Mouse (Mus musculus) forebrain, embryonic 12.5 days (tissue): ENCODE results near the gene Gpr179. TPM values are rescaled to one million over a fixed set of nuclear protein-coding genes. Genes with fewer than 3 reads are reported as not detected.
"Not testable (repeated sequence)": the region's sequence is repeated elsewhere in the genome, so short reads cannot be mapped to it uniquely, and the experiment has no call there.

Experiments used
- ATAC-seq: fragments of 200-750 bp; cut with Nextera tagmentation; 2 replicates; pipeline ENCODE4 v1.8.0; 2017; ENCODE audit warnings: moderate TSS enrichment; ENCODE audit not compliant: low FRiP score
- H3K27ac ChIP-seq: fragments of 300-500 bp; sonication (generic); 2 replicates; pipeline ENCODE4 v1.5.1; 2016; ENCODE audit warnings: mild to moderate bottlenecking
- H3K27me3 ChIP-seq: fragments of 300-500 bp; sonication (generic); 2 replicates; pipeline ENCODE4 v1.6.1; 2016; ENCODE audit warnings: mild to moderate bottlenecking
- H3K36me3 ChIP-seq: fragments of 300-500 bp; sonication (generic); replicated peaks from 2 replicates; pipeline ENCODE4 v1.6.1; 2016; ENCODE audit warnings: mild to moderate bottlenecking
- H3K4me1 ChIP-seq: fragments of 300-500 bp; sonication (generic); 2 replicates; pipeline ENCODE4 v1.6.1; 2016
- H3K4me2 ChIP-seq: fragments of 300-500 bp; sonication (generic); 2 replicates; pipeline ENCODE4 v1.6.1; 2016; ENCODE audit warnings: mild to moderate bottlenecking, moderate library complexity
- H3K4me3 ChIP-seq: fragments of 300-500 bp; sonication (generic); replicated peaks from 2 replicates; pipeline ENCODE4 v1.5.1; 2016; ENCODE audit warnings: mild to moderate bottlenecking
- H3K9ac ChIP-seq: fragments of 300-500 bp; sonication (generic); 2 replicates; pipeline ENCODE4 v1.6.1; 2016; ENCODE audit warnings: mild to moderate bottlenecking
- H3K9me3 ChIP-seq: fragments of 300-500 bp; sonication (generic); 2 replicates; pipeline ENCODE4 v1.6.1; 2016
- WGBS: fragments of 180-500 bp; shearing (Covaris S2); methylation state at CpG from one replicate; pipeline ENCODE4 v1.1.7; 2016; 5-methylcytosine and 5-hydroxymethylcytosine counted together
- polyA plus RNA-seq: library from polyadenylated mRNA; unstranded; fragments of >200 nt; fragmentation: Nextera tagmentation; extraction: Ambion mirVana; gene quantifications from 2 replicates; pipeline ENCODE4 v1.2.1, GENCODE M21; 2016

Gpr179 gene
- polyA plus RNA-seq, 1 experiment from 2014 or later, result 0.11 TPM

DNA sequence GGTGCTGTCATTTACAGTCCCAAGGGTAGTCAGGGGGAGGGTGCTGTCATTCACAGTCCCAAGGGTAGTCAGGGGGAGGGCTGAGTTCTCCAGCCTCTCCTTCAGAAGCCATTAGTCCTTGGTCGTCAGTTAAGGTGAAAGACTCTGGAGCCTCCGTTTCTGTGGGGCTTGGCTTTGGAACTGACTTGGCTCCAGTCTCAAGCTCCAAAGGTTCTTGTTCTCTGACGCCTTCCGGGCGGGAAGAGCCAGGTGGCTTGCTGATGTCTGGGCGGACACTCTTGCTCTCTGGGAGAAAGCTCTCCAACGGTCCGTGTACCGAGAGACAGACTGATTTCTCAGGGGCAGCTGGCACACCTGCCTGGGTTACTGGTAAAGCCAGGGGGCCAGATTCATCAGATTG lies 17.5 kb downstream of the Gpr179 start:
- Histone ChIP-seq H3K9ac (no peak overlapping the region), H3K36me3 (peaks cover 16% of the 10 kb centered on the region), H3K4me1 (no peaks in the 10 kb centered on the region; the same call in 1 of the 2 replicates), H3K4me2 (no peak overlapping the region), H3K4me3 (no peak overlapping the region), H3K9me3 (no peaks in the 10 kb centered on the region), H3K27ac (no peak overlapping the region), H3K27me3 (peaks cover 28% of the 10 kb centered on the region)
- 84% methylated on average over 9 of the region's 9 CpGs for WGBS
- no peak for ATAC-seq

DNA sequence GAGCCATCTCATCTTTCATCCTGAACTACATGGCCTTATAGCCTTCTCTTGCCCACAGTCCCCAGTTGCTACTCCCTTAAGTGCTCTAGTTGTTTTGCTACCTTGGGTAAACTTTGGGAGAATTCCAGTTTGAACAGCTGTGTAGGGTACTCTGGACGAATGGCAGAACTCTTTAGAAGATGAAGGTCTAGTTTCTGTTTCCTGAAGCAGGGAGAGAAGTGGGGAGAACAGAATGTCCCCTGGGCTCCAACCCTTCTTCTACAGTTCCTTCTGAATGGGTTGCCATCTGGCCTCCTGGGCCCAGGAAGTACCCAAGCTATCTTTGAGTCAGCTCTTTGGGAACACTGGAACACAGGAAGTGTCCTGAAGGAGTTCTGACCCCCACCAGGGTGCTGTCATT lies 18.0 kb downstream of the Gpr179 start:
- no peak overlapping the region for H3K27ac ChIP-seq
- H3K9me3 ChIP-seq, result no peaks in the 10 kb centered on the region
- H3K4me1 ChIP-seq, result no peaks in the 10 kb centered on the region; the same call in 1 of the 2 replicates
- no peak overlapping the region for H3K9ac ChIP-seq
- H3K36me3 ChIP-seq, result peaks cover 21% of the 10 kb centered on the region
- no peak for ATAC-seq
- 70% methylated on average over 1 of the region's 1 CpGs for WGBS
- peaks cover 27% of the 10 kb centered on the region for H3K27me3 ChIP-seq
- H3K4me3 ChIP-seq, result no peak overlapping the region
- H3K4me2 ChIP-seq, result no peak overlapping the region

DNA sequence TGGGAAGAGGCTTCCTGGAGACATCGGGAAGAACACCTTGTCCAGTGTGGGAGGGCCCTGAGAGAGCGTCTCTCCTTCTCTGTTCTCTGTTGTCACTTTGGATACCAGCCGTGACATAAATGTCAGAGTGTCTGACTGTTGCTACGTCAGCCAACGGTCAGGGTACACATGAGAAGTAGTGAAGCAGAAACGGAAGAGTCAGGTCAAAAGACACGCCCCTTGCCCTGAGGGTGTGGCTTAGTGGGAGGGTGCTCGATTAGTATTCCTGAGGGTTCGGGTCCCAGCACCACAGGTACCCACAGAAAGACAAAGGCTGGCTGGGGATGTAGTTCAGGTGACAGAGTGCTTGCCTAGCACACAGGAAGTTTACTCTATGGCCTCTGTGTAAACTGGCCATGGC lies 18.8 kb downstream of the Gpr179 start:
- no peak overlapping the region for H3K27ac ChIP-seq
- no peak overlapping the region for H3K9ac ChIP-seq
- ATAC-seq, result no peak
- peaks cover 30% of the 10 kb centered on the region for H3K36me3 ChIP-seq
- 62% methylated on average over 9 of the region's 9 CpGs for WGBS
- H3K27me3 ChIP-seq, result peaks cover 20% of the 10 kb centered on the region
- no peaks in the 10 kb centered on the region for H3K4me1 ChIP-seq
- H3K4me3 ChIP-seq, result no peak overlapping the region
- H3K9me3 ChIP-seq, result no peaks in the 10 kb centered on the region
- no peak overlapping the region for H3K4me2 ChIP-seq

DNA sequence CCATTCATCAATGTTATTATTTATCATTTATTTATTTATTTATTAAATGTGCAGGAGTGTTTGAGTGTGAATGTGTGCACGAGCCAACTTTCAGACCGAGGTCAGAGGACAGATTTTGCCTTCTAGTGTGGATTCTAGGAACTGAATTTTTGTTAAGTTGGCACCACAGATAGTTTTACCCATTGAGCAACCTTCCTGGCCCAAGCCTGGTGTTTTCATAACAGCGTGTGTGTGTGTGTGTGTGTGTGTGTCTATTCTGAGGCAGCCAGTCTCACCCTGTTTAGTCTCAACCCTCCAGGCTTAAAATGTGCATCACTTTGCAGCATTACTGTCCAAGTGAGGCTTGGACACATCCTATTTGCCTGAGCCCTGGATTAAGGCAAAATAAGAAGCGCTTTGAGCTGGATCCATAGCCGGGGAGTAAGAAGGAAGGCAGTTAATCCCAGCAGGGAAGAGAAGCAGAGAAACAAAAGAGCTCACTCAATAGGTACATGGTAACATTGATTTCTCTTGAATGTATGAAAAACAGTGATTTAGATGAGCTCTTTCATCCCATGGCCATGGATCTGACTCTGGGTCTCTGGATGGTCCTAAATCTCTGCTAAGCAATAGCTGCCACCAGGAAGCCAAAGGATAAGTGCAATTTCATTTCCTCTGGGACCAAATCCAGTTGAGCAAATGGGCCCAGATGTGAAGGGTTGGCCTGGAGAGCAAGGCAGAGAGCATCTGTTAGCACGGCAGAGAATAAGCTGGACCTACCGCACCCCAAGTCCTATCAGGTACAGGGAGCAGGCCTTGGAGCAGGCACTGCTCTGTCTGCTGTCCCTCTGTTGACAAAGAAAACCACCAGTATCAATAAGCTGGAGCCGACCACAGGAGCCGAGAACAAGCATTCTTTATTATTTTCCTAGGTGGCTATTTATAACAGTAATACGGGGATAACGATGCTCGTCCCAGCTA lies 20.4 kb downstream of the Gpr179 start:
- H3K4me3 ChIP-seq, result no peak overlapping the region
- H3K9me3 ChIP-seq, result no peaks in the 10 kb centered on the region
- no peak overlapping the region for H3K4me2 ChIP-seq
- peaks cover 43% of the 10 kb centered on the region for H3K36me3 ChIP-seq
- no peak for ATAC-seq
- peaks cover 5% of the 10 kb centered on the region; the same call in 1 of the 2 replicates for H3K27me3 ChIP-seq
- no peak overlapping the region for H3K9ac ChIP-seq
- H3K4me1 ChIP-seq, result no peaks in the 10 kb centered on the region
- H3K27ac ChIP-seq, result 0 out of 2 replicates have a peak overlapping the region, but pooled peaks have one; percentile 15
- WGBS, result 66% methylated on average over 12 of the region's 12 CpGs

DNA sequence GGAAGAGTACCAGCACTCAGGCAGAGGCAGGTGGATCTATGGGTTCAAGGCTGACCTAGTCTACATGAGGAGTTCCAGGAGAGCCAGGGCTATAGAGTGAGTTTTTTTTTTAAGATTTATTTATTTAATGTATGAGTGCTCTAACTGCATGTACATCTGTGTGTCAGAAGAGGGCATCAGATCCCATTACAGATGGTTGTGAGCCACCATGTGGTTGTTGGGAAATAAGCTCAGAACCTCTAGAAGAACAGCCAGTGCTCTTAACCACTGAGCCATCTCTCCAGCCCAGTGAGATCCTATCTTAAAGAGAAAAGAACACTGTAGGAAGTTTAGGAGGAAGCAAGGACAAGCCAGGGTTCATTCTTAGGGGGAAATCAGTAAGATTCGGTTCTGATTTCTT lies 21.6 kb downstream of the Gpr179 start:
- 100% methylated on average over 1 of the region's 1 CpGs for WGBS
- ATAC-seq, result no peak

DNA sequence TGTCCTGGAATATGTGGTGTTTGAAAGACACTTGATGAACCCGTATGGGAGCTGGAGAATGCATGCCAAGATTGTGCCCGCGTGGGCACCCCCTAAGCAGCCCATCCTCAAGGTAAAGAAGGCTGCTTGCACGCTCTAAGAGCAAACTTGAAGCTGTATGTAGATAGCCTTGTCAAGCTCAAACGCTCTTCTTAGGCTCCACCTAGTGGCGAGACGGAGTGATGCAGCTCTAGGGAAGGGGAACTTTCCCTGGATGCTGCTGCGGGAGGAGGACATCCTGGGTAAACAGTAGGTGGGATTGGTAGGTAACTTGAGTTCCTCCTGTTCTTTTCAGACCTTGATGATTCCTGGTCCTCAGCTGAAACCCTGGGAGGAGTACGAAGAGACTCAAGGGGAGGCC lies 23.7 kb downstream of the Gpr179 start:
- no peak for ATAC-seq
- no peaks in the 10 kb centered on the region for H3K27me3 ChIP-seq

More for the DNA sequence above, 21.6 kb downstream of the Gpr179 start:
- no peak overlapping the region for H3K4me3 ChIP-seq
- H3K4me2 ChIP-seq, result no peak overlapping the region
- H3K9me3 ChIP-seq, result no peaks in the 10 kb centered on the region
- no peak overlapping the region for H3K27ac ChIP-seq
- no peak overlapping the region for H3K9ac ChIP-seq
- no peaks in the 10 kb centered on the region for H3K4me1 ChIP-seq
- peaks cover 54% of the 10 kb centered on the region for H3K36me3 ChIP-seq
- H3K27me3 ChIP-seq, result no peaks in the 10 kb centered on the region

DNA sequence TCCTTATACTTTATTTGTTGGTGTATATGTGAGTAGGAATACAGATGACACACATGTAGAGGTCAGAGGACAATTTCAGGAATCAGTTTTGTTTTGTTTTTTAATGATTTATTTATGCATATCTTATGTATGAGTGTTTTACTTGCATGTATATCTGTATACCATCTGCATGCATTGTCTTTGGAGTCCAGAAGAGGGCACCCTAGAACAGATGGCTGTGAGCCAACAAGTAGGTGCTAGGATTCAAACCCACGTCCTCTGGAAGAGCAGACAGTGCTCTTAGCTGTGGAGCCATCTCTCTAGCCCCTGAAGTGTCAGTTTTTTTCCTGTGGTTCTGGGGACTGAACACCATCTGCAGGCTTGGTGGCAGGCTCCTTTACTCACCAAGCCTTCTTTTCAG lies 26.7 kb downstream of the Gpr179 start:
- no peak overlapping the region for H3K9ac ChIP-seq
- no peak for ATAC-seq
- WGBS, result 57% methylated on average over 1 of the region's 1 CpGs
- no peak overlapping the region for H3K4me2 ChIP-seq
- H3K4me1 ChIP-seq, result no peaks in the 10 kb centered on the region
- H3K27me3 ChIP-seq, result no peaks in the 10 kb centered on the region
- H3K36me3 ChIP-seq, result peaks cover 72% of the 10 kb centered on the region
- no peak overlapping the region for H3K4me3 ChIP-seq
- H3K9me3 ChIP-seq, result no peaks in the 10 kb centered on the region
- no peak overlapping the region for H3K27ac ChIP-seq

More for the DNA sequence above, 23.7 kb downstream of the Gpr179 start:
- peaks cover 71% of the 10 kb centered on the region for H3K36me3 ChIP-seq
- H3K4me3 ChIP-seq, result no peak overlapping the region
- H3K9me3 ChIP-seq, result no peaks in the 10 kb centered on the region
- no peak overlapping the region for H3K27ac ChIP-seq
- H3K9ac ChIP-seq, result no peak overlapping the region
- H3K4me1 ChIP-seq, result no peaks in the 10 kb centered on the region
- 26% methylated on average over 9 of the region's 9 CpGs for WGBS
- H3K4me2 ChIP-seq, result no peak overlapping the region

DNA sequence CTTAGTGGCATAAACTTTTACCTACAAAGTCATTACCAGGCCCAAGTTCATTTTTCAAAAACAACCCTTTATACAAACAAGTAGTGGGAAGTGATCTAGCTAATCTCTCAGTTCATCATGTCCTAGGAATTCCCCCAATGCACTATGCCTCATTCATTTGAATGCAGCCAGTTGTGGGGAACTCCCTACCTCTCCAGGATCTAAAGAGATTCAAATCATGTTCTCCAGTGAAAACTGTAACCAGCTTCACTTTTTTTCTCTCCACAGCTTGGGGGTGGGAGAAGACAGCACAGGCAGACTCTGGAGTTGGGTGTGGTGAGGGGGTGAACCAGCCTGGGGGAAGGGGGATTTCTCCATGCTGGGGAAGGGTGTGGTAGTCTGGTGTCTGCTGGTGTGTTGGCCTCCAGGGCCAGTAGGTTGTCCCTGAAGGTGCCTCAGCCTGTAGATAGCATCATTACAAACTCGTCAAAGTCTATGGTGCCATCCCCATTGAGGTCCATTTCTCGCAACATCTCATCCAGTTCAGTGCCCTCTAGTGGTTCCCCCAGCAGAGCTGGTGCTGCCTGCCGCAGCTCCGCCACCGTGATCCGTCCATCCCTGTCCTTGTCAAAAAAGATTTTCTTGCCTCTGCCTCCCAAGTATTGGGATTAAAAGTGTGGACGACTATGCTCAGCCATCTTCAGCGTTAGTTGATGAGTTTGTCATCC lies 29.8 kb downstream of the Gpr179 start:
- peaks cover 42% of the 10 kb centered on the region for H3K36me3 ChIP-seq
- ATAC-seq, H3K27ac ChIP-seq, H3K4me3 ChIP-seq, H3K4me2 ChIP-seq, H3K9ac ChIP-seq, H3K9me3 ChIP-seq, H3K4me1 ChIP-seq, H3K27me3 ChIP-seq: not testable (repeated sequence)
- 83% methylated on average over 8 of the region's 8 CpGs for WGBS

DNA sequence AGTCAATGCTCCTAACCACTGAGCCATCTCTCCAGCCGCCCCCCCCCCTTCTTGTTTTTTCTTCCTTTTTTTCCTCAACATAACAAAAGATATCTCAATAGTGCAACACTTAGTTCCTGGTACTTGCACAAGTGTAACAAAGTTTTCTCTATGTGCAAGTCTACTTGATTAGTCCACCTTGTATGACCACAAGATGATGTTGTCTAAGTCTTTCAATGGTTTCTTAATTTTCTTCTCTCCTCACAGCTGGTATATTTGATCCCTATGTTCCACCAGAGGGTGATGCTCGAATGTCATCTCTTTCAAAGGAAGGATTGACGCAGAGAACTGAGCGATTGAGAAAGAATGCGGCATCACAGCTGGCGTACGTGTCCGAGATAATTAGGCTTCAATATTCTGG lies 30.7 kb downstream of the Gpr179 start:
- no peak overlapping the region for H3K4me2 ChIP-seq
- 91% methylated on average over 8 of the region's 8 CpGs for WGBS
- no peaks in the 10 kb centered on the region for H3K27me3 ChIP-seq
- no peaks in the 10 kb centered on the region for H3K9me3 ChIP-seq
- no peak overlapping the region for H3K4me3 ChIP-seq
- peaks cover 33% of the 10 kb centered on the region for H3K36me3 ChIP-seq
- H3K27ac ChIP-seq, result no peak overlapping the region
- no peak for ATAC-seq
- H3K4me1 ChIP-seq, result peaks cover 6% of the 10 kb centered on the region
- H3K9ac ChIP-seq, result no peak overlapping the region

DNA sequence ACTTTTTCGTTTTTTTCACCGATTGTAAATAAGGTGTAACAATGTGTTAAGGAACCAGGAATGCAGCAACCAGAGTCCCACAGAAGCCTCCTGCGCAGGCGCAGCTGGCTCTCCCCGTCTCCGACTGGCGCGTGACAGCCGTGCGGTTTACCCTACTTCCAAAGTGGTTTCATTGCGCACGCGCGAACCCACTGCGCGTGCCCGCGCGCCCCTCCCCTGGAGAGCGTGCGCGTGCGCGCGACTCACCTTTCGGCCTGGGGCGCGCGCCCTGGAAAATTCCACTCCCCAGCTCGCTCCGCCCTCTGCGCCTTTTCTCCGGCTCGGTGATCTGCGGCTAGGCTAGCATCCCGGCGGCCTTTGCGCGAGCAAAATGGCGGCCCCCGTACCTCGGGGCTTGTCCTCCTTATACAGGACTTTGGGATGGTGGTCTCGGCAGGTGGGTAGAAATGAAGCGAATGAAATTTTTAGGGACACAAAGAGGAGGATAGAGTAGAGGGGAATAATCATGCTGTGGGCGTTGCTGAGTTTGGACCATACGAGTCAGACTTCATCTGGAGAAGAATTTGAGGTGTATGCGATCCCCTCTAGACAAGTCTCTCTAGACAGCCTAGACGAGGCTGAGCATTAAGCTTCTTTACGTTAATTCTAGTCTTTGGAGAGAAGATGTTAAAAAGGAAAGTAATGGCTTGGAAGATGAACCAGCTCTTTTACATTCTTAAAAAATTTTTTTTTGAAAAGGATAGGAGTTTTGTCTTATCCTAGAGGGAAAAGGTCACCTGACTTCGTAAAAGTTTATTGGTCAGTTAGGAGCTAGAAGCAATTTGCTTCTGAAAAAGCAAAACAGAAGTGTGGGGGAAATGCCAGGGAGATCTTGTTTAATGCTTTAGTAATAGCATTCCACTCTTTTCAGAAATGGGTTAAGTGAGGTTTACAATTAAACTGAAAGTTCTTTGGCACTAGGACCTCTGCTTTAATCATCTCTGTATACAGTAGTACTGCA lies 36.1 kb downstream of the Gpr179 start, which contains the start of gene Mrpl45:
Mrpl45 (plus strand) TSS at position 213 of the 1,000 bp plus-strand sequence.
- H3K27ac ChIP-seq, result peak within 1 kb of the TSS; percentile 62
- H3K36me3 ChIP-seq, result no peaks in the 10 kb centered on the region; the same call in 1 of the 2 replicates
- peak within 1 kb of the TSS; percentile 55 for H3K4me2 ChIP-seq
- under 1% methylated on average over 50 of the region's 50 CpGs for WGBS
- H3K9ac ChIP-seq, result peak within 1 kb of the TSS; percentile 54
- H3K9me3 ChIP-seq, result no peaks in the 10 kb centered on the region
- peak within 1 kb of the TSS; percentile 53 for H3K4me3 ChIP-seq
- ATAC-seq, result peak; percentile 95
- peaks cover 15% of the 10 kb centered on the region for H3K4me1 ChIP-seq
- H3K27me3 ChIP-seq, result peaks cover 9% of the 10 kb centered on the region

DNA sequence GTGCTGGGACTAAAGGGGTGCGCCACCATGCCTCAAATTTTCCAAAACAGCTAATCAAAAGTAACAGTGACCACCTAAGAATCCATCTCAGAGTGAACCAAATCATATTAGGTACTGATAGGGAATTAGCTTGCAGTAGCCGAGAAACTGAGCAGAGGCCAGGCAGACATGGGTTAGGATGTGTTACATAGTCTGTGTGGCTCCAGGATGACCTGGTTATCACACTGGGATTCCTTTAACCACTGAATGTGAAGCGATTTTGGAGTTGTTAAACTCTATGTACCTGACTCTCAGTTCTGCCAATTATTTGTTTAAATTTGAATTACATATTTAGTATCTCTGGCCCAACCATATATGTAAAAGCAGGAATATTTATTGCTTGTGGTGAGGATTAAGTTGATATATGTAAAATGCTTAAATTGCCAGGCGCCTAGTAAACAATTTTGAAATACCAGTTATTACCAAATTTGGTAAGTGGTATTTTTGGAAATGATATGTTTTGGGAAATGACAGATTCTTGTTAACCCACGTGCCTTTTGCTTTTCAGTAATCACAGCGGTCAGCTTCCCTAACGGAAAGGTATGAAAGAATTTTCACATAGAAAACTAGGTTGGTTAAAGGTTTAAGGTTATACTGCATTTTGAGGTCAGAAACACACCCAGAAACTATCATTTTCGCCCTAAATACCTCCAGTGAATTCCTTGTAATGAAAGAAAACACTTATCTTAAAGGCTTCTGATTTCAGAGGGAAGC lies 37.0 kb downstream of the Gpr179 start:
- peak overlapping the region; percentile 62; the same call in 1 of the 2 replicates for H3K27ac ChIP-seq
- no peaks in the 10 kb centered on the region; the same call in 1 of the 2 replicates for H3K36me3 ChIP-seq
- peak overlapping the region; percentile 36 for H3K4me2 ChIP-seq
- H3K27me3 ChIP-seq, result peaks cover 10% of the 10 kb centered on the region
- no peaks in the 10 kb centered on the region for H3K9me3 ChIP-seq
- H3K9ac ChIP-seq, result no peak overlapping the region
- peaks cover 21% of the 10 kb centered on the region for H3K4me1 ChIP-seq
- peak overlapping the region; percentile 53 for H3K4me3 ChIP-seq
- WGBS, result 54% methylated on average over 8 of the region's 8 CpGs
- ATAC-seq, result 0 out of 2 replicates have a peak, but pooled peaks have one; percentile 6
